Mouse (Mus musculus): ENCODE results near the gene Tpsg1. TPM values are rescaled to one million over a fixed set of nuclear protein-coding genes. Genes with fewer than 3 reads are reported as not detected.

Gene Tpsg1
- polyA plus RNA-seq, 1 experiment from 2014 or later, result not detected

- Histone ChIP-seq H3K4me2 (ENCODE audit: low read depth, low read length) (no peak overlapping the region), H3K4me1 (ENCODE audit: insufficient read depth) (peaks cover 2% of the 10 kb centered on the region; the same call in 1 of the 2 replicates), H3K9ac (replicated peaks) (no peak overlapping the region), H3K27me3 (ENCODE audit: insufficient read depth, low read length) (no peaks in the 10 kb centered on the region), H3K4me3 (ENCODE audit: low read depth, low read length) (no peak overlapping the region), H3K36me3 (replicated peaks; ENCODE audit: insufficient read depth, low read length) (no peaks in the 10 kb centered on the region), H3K27ac (ENCODE audit: low read depth) (no peak overlapping the region), H3K9me3 (ENCODE audit: low read length) (no peaks in the 10 kb centered on the region)
- TF ChIP-seq EP300 (IDR thresholded peaks at IDR 0.05; ENCODE audit: low read depth) (no peak), CTCF (IDR thresholded peaks at IDR 0.05; ENCODE audit: low read depth) (no peak)
- WGBS (ENCODE audit: insufficient replicate concordance), result 45% methylated on average over 4 of the region's 4 CpGs
- no peak for DNase-seq
- no peak for ATAC-seq
Measured at GRCm38 (mm10) chr17:25401491-25401890, 32.4 kb downstream of the Tpsg1 start.

GRCm38 (mm10) chr17:25402224-25402623 lies 33.2 kb downstream of the Tpsg1 start:
- Histone ChIP-seq H3K27ac (ENCODE audit: low read depth) (no peak overlapping the region), H3K4me1 (ENCODE audit: insufficient read depth) (peaks cover 2% of the 10 kb centered on the region; the same call in 1 of the 2 replicates), H3K9me3 (ENCODE audit: low read length) (no peaks in the 10 kb centered on the region), H3K27me3 (ENCODE audit: insufficient read depth, low read length) (no peaks in the 10 kb centered on the region), H3K4me2 (ENCODE audit: low read depth, low read length) (no peak overlapping the region), H3K36me3 (replicated peaks; ENCODE audit: insufficient read depth, low read length) (no peaks in the 10 kb centered on the region), H3K9ac (replicated peaks) (no peak overlapping the region), H3K4me3 (ENCODE audit: low read depth, low read length) (no peak overlapping the region)
- DNase-seq, result no peak
- WGBS (ENCODE audit: insufficient replicate concordance), result 76% methylated on average over 13 of the region's 13 CpGs
- TF ChIP-seq EP300 (IDR thresholded peaks at IDR 0.05; ENCODE audit: low read depth) (no peak), CTCF (IDR thresholded peaks at IDR 0.05; ENCODE audit: low read depth) (no peak)
- ATAC-seq, result no peak

- Histone ChIP-seq H3K36me3 (replicated peaks; ENCODE audit: insufficient read depth, low read length) (no peaks in the 10 kb centered on the region), H3K27me3 (ENCODE audit: insufficient read depth, low read length) (no peaks in the 10 kb centered on the region), H3K9me3 (ENCODE audit: low read length) (no peaks in the 10 kb centered on the region), H3K9ac (replicated peaks) (no peak overlapping the region), H3K4me1 (ENCODE audit: insufficient read depth) (peaks cover 2% of the 10 kb centered on the region; the same call in 1 of the 2 replicates), H3K4me3 (ENCODE audit: low read depth, low read length) (no peak overlapping the region), H3K4me2 (ENCODE audit: low read depth, low read length) (no peak overlapping the region), H3K27ac (ENCODE audit: low read depth) (no peak overlapping the region)
- TF ChIP-seq EP300 (IDR thresholded peaks at IDR 0.05; ENCODE audit: low read depth) (no peak), CTCF (IDR thresholded peaks at IDR 0.05; ENCODE audit: low read depth) (no peak)
- DNase-seq, result no peak
- no peak for ATAC-seq
- 41% methylated on average over 3 of the region's 3 CpGs for WGBS (ENCODE audit: insufficient replicate concordance)
Measured at GRCm38 (mm10) chr17:25404190-25404589, 35.1 kb downstream of the Tpsg1 start.

GRCm38 (mm10) chr17:25405224-25405895 lies 36.3 kb downstream of the Tpsg1 start:
- no peak overlapping the region for H3K4me2 ChIP-seq (ENCODE audit: low read depth, low read length)
- DNase-seq (peak; percentile 54), ATAC-seq (peak; percentile 88)
- H3K9ac ChIP-seq (replicated peaks), result no peak overlapping the region
- TF ChIP-seq EP300 (IDR thresholded peaks at IDR 0.05; ENCODE audit: low read depth), result no peak
- TF ChIP-seq CTCF (IDR thresholded peaks at IDR 0.05; ENCODE audit: low read depth), result no peak
- peaks cover 2% of the 10 kb centered on the region; the same call in 1 of the 2 replicates for H3K4me1 ChIP-seq (ENCODE audit: insufficient read depth)
- no peak overlapping the region for H3K4me3 ChIP-seq (ENCODE audit: low read depth, low read length)
- no peak overlapping the region for H3K27ac ChIP-seq (ENCODE audit: low read depth)
- 11% methylated on average over 10 of the region's 10 CpGs for WGBS (ENCODE audit: insufficient replicate concordance)
- no peaks in the 10 kb centered on the region for H3K36me3 ChIP-seq (replicated peaks; ENCODE audit: insufficient read depth, low read length)
- no peaks in the 10 kb centered on the region for H3K27me3 ChIP-seq (ENCODE audit: insufficient read depth, low read length)
- H3K9me3 ChIP-seq (ENCODE audit: low read length), result no peaks in the 10 kb centered on the region

GRCm38 (mm10) chr17:25406011-25406441 lies 37.0 kb downstream of the Tpsg1 start:
- ATAC-seq, result no peak

GRCm38 (mm10) chr17:25407352-25407751 lies 38.3 kb downstream of the Tpsg1 start:
- no peak for DNase-seq
- H3K27ac ChIP-seq (ENCODE audit: low read depth), result no peak overlapping the region
- H3K4me2 ChIP-seq (ENCODE audit: low read depth, low read length), result no peak overlapping the region
- H3K36me3 ChIP-seq (replicated peaks; ENCODE audit: insufficient read depth, low read length), result no peaks in the 10 kb centered on the region
- no peak for ATAC-seq
- peaks cover 2% of the 10 kb centered on the region; the same call in 1 of the 2 replicates for H3K4me1 ChIP-seq (ENCODE audit: insufficient read depth)
- no peak overlapping the region for H3K4me3 ChIP-seq (ENCODE audit: low read depth, low read length)
- H3K9ac ChIP-seq (replicated peaks), result no peak overlapping the region
- no peaks in the 10 kb centered on the region for H3K27me3 ChIP-seq (ENCODE audit: insufficient read depth, low read length)
- H3K9me3 ChIP-seq (ENCODE audit: low read length), result no peaks in the 10 kb centered on the region
- WGBS (ENCODE audit: insufficient replicate concordance), result 68% methylated on average over 4 of the region's 4 CpGs
- TF ChIP-seq EP300 (IDR thresholded peaks at IDR 0.05; ENCODE audit: low read depth), result no peak
- no peak for TF ChIP-seq CTCF (IDR thresholded peaks at IDR 0.05; ENCODE audit: low read depth)

More at GRCm38 (mm10) chr17:25406011-25406441, 37.0 kb downstream of the Tpsg1 start:
- Histone ChIP-seq H3K36me3 (replicated peaks; ENCODE audit: insufficient read depth, low read length) (no peaks in the 10 kb centered on the region), H3K27me3 (ENCODE audit: insufficient read depth, low read length) (no peaks in the 10 kb centered on the region), H3K4me3 (ENCODE audit: low read depth, low read length) (no peak overlapping the region), H3K4me2 (ENCODE audit: low read depth, low read length) (no peak overlapping the region), H3K4me1 (ENCODE audit: insufficient read depth) (peaks cover 2% of the 10 kb centered on the region; the same call in 1 of the 2 replicates), H3K27ac (ENCODE audit: low read depth) (no peak overlapping the region), H3K9ac (replicated peaks) (no peak overlapping the region), H3K9me3 (ENCODE audit: low read length) (no peaks in the 10 kb centered on the region)
- 26% methylated on average over 6 of the region's 6 CpGs for WGBS (ENCODE audit: insufficient replicate concordance)
- TF ChIP-seq CTCF (IDR thresholded peaks at IDR 0.05; ENCODE audit: low read depth), result no peak; the same call in 1 of the 2 replicates
- no peak for TF ChIP-seq EP300 (IDR thresholded peaks at IDR 0.05; ENCODE audit: low read depth)
- DNase-seq, result no peak

All from liver, postnatal 0 days (tissue).